In genomic region chr6:72740596-72741421, GRCm38 (mm10) we compare ENCODE assay signal across 8 mouse cellular contexts. TPM values are rescaled to one million over a fixed set of nuclear protein-coding genes. Genes with fewer than 3 reads are reported as not detected.
A peak's percentile ranks its signal among the peaks of the same experiment; 100 is the strongest.
DNase-seq lines count a peak whose midpoint lies in the region; ATAC-seq and TF ChIP-seq lines count a peak whose summit lies in the region.

No protein-coding gene starts in this region.

- TF ChIP-seq EP300 in lung, postnatal 0 days (IDR thresholded peaks at IDR 0.05) = peak; percentile 91

- TF ChIP-seq CTCF in lung, postnatal 0 days (IDR thresholded peaks at IDR 0.05) = peak; percentile 61

- H3K27ac ChIP-seq in intestine, embryonic 15.5 days = peak overlapping the region; percentile 55
- peak overlapping the region; percentile 63 for H3K27ac ChIP-seq in lung, postnatal 0 days (ENCODE audit: low read length)

- 35% methylated on average over 20 of the region's 20 CpGs for WGBS in intestine, embryonic 15.5 days
- 10% methylated on average over 20 of the region's 20 CpGs for WGBS in lung, postnatal 0 days

- peaks cover 53% of the 10 kb centered on the region for H3K4me1 ChIP-seq in intestine, embryonic 15.5 days (replicated peaks)
- peaks cover 31% of the 10 kb centered on the region for H3K4me1 ChIP-seq in lung, postnatal 0 days (ENCODE audit: insufficient read depth, low read depth, low read length)

- peak; percentile 60 for ATAC-seq in intestine, embryonic 15.5 days
- peak; percentile 81 for ATAC-seq in lung, postnatal 0 days

- no peaks in the 10 kb centered on the region for H3K36me3 ChIP-seq in intestine, embryonic 15.5 days
- H3K36me3 ChIP-seq in lung, postnatal 0 days (ENCODE audit: insufficient read depth, low read length) = no peaks in the 10 kb centered on the region

- no peak overlapping the region for H3K9ac ChIP-seq in intestine, embryonic 15.5 days
- no peak overlapping the region; the same call in 1 of the 2 replicates for H3K9ac ChIP-seq in lung, postnatal 0 days (replicated peaks; ENCODE audit: low read depth)

- no peak overlapping the region for H3K4me3 ChIP-seq in intestine, embryonic 15.5 days (replicated peaks)
- H3K4me3 ChIP-seq in lung, postnatal 0 days (ENCODE audit: low read depth, low read length) = no peak overlapping the region

- H3K9me3 ChIP-seq in intestine, embryonic 15.5 days = no peaks in the 10 kb centered on the region
- no peaks in the 10 kb centered on the region for H3K9me3 ChIP-seq in lung, postnatal 0 days (ENCODE audit: low read length)

- peak overlapping the region; percentile 37 for H3K4me2 ChIP-seq in intestine, embryonic 15.5 days (replicated peaks)
- H3K4me2 ChIP-seq in lung, postnatal 0 days (replicated peaks; ENCODE audit: low read depth, low read length) = peak overlapping the region; percentile 27; the same call in 1 of the 2 replicates

- intact Hi-C loops in gastrocnemius, postnatal 14 days (cut with DNase I; ENCODE audit: low total_unique reads) = no loop called here

- H3K27me3 ChIP-seq in intestine, embryonic 15.5 days (replicated peaks) = no peaks in the 10 kb centered on the region
- H3K27me3 ChIP-seq in lung, postnatal 0 days (replicated peaks; ENCODE audit: insufficient read depth, low read length) = no peaks in the 10 kb centered on the region

- DNase-seq in urinary bladder, postnatal 14 days (ENCODE audit: low spot score) = peak; percentile 72
- DNase-seq in urinary bladder, postnatal 10 days (ENCODE audit: low spot score) = no peak
- peak; percentile 45 for DNase-seq in gastrocnemius, postnatal 14 days
- peak; percentile 91 for DNase-seq in lung, postnatal 0 days (ENCODE audit: low spot score)
- no peak for DNase-seq in thymus, postnatal 10 days (ENCODE audit: low spot score in 2 of 2)
- no peak for DNase-seq in right cerebral cortex, postnatal 14 days
- no peak for DNase-seq in frontal cortex, postnatal 25 days (ENCODE audit: low spot score in 2 of 2)

RNA-seq across cellular contexts. Expression of gene Tcf7l1, which starts 48.2 kb away (rescaled TPM):
- total RNA-seq in gastrocnemius, postnatal 14 days (2021) = 10 to 100 TPM in 1 of 2 experiments, 1 to 10 TPM in 1; 9.6 to 10.4 TPM
- polyA plus RNA-seq in intestine, embryonic 15.5 days (2015; fragmentation: Nextera tagmentation; extraction: Ambion mirVana) = 15.0 and 16.2 TPM in 2 replicates
- 17.5 and 18.6 TPM in 2 replicates for polyA plus RNA-seq in lung, postnatal 0 days (2015; fragmentation: Nextera tagmentation; extraction: Ambion mirVana)

Comparison
In these comparisons a context has a peak if more than half of its experiments do, and no peak if none do; other contexts are left out.
1. DNase-seq: peak in urinary bladder, postnatal 14 days (single experiment), gastrocnemius, postnatal 14 days (single experiment) and lung, postnatal 0 days (single experiment); none in urinary bladder, postnatal 10 days (single experiment), thymus, postnatal 10 days (0 of 2), right cerebral cortex, postnatal 14 days (single experiment) and frontal cortex, postnatal 25 days (0 of 2).